Mouse (Mus musculus) natural killer cell, adult 2 months (primary cell): ENCODE results near the gene Gm20388.

ENCODE experiments used
- DNase-seq, 2 experiments: peaks; one replicate each; pipeline ENCODE4 v3.0.0; 2022; ENCODE audit warnings: low spot score in 2 of 2

The Gm20388 gene

DNA sequence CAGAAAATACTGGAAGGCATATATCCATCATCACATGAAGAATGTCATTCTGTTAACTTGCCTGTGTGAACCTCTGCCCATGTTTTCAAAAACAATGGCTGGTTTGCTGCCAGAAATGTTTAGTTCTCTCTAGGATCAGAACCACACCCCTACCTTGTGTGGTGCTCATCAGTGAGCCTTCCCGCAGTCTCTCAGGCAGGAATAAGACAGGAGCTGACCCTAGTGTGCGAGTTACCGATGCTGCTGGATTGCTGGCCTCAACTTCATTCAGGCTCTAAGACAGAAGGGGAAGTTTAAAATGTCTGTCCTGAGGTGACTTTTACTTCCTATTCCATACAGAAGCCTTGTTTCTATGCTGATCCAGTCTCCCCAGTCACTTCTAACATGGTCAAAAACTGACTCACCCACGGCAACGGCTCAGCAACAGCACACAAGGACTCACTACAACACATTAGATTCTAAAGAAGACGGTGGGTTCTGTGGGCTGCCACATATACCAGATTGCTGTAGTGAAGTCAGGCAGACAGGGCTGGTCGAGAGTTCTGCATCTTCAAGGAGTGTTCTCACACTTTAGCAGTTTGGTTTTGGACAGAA, 3018.1 kb downstream of the Gm20388 start:
- peak; percentile 68 to 74 for DNase-seq

- DNase-seq: no peak
Observed at GRCm38 (mm10) chr8:122931834-122932560, 3021.4 kb downstream of the Gm20388 start.

DNA sequence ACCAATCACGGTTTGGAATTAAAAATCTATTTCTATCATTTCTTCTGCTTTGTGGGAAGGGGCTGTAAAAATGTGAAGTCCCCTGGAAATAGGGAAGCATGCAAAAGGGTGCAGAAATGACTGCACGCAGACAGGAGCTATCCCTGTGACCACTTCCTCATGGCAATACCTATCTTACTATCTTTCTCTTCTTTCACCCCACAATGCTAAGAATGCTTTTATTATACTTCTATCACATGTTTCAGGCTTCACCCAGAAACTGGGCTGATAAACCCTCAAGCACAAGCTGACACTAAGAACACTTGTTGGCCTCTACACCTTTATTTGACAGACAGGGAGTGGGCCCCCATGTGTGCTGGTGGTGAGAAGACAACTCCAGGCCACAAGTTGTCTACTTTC, 3021.9 kb downstream of the Gm20388 start:
- DNase-seq: peak; percentile 44 to 64

- DNase-seq: no peak
Observed at GRCm38 (mm10) chr8:122933973-122934372, 3023.3 kb downstream of the Gm20388 start.

DNA sequence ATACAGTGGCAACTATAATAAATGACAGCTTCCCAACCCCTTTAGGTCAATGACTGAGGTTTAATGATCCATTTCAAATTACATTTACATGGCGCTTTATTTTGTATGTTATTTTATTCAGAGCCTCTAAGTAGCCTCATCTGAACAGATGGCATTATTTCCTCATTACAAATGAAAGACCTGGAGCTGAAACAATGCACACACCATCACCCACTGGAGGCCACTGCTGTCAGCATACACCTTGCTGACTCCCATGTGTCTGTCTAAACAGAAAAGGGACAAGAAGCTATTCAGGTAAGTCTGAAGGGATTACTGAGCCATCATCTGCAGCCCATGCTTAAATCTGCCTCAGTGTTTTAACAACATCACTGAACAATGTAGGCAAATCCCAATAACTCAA, 3024.5 kb downstream of the Gm20388 start:
- no peak for DNase-seq

- no peak for DNase-seq
Observed at GRCm38 (mm10) chr8:122935912-122936311, 3025.3 kb downstream of the Gm20388 start.

DNA sequence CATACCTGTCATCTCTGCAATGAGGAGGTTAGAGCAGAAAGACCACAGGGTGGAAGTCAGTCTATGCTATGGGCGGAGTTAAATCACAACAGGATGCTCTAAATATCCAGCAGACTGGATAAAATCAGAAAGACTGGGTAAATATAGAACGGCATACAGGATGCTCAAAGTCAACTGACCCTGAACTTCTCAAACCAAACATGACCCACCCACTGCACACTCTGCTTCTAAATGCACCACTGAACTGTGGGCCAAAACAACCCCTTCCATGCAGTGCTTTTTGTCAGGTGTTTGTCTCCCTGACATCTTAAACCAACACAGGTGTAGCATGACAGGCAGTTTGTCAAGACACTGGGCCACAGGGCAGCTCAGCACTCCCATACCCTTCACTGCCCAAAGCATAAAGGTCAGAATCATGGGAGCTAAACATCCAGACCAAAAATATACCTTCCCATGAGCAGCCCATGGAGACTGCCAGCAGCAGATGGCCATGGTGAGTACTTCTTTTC, 3027.0 kb downstream of the Gm20388 start:
- peak in 1 of 2 experiments; percentile 79 for DNase-seq

- DNase-seq: peak in 1 of 2 experiments; percentile 30
Observed at GRCm38 (mm10) chr8:122938170-122938569, 3027.5 kb downstream of the Gm20388 start.

GRCm38 (mm10) chr8:122938591-122938990, 3027.9 kb downstream of the Gm20388 start:
- DNase-seq: peak; percentile 54 to 85

- DNase-seq: peak in 1 of 2 experiments; percentile 42
Observed at GRCm38 (mm10) chr8:122942803-122943713, 3032.4 kb downstream of the Gm20388 start.

DNA sequence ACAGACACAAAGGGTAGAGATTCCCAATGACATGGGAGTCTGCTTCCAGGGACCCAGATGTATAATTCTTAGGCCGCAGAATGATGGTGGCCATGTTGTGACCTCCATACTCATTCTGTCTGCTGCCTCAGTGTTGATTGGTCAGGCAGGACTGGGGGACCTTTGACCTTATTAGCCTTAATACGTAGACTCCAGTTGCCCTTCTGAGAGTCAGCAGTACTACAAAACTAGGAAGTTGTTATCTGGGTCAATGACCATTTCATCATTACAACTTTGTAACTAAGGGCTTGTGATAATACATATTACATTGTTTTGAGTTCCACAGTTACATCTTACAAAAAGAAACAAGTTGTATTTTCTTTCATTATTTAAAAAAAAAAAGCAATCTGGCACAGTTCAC, 3035.1 kb downstream of the Gm20388 start:
- DNase-seq: no peak

GRCm38 (mm10) chr8:122949701-122950100, 3039.1 kb downstream of the Gm20388 start:
- no peak for DNase-seq

GRCm38 (mm10) chr8:122951456-122951855, 3040.8 kb downstream of the Gm20388 start:
- DNase-seq: no peak

DNA sequence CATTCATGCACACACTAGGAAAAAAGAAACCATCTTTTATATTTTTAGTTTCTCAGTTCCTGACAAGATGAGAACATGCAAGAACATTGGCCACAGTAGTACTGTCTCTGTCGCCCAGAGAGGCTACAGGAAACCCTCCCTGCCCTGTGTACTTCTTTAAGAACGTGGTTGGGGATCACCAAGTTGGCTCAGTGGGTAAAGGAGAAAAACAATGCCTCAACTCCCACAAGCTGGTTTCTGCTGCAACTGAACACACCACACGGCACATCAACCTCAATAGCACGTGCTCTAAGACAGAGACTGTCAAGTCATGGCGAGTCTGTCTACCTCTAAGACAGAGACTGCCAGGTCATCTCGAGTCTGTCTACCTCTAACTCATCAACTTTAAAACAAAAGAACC, 3042.4 kb downstream of the Gm20388 start:
- DNase-seq: peak; percentile 27 to 31

DNA sequence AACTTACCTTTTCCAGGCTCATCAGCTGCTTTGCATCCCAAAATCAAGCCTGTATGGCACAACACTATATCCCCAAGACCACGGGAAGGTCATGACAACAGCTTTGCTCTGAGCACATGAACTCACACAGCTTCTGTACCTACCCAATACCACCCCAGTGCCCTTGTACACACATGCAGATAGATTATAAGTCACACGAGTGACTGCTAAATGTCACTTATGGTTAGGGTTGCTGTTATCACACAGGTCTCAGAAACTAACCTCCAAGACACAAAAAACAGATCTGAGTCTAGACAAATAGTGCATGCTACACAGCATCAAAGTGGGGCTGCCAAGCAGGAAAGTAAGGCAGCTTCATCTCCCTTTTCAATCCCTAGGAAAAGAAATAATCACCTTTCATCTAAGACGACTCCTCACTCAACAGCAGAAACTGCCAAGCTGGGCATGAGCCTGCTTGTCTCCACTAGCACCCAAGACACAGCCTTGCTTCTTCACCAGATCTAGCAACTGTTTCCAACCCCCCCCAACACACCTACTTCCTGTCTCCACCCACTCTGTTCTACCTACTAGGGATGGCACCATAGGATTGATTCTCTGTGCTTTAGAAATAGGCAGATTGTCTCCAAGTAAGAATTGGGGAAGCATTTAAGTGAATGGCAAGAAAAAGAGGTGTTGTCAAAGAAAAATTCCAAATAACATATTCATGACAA, 3043.6 kb downstream of the Gm20388 start:
- DNase-seq: peak; percentile 20 to 25

DNA sequence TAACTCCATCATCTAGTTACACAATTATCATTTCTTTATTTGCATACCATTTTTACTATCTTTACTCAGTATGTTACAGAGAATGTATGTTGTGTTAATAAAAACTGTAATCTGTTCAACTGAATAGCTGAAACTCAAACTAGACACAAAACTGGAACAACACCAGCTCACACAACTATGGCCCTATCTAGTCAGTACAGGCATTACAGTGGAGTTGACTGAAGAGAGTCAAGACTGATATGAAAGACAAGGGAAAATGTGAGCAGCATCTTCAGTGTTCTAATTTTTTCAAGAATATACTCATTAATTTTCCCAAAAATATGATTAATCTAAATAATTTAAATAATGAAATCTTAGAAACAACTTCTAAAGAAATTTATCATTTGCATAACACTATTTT, 3044.6 kb downstream of the Gm20388 start:
- DNase-seq: no peak

GRCm38 (mm10) chr8:122955997-122956396, 3045.4 kb downstream of the Gm20388 start:
- DNase-seq: no peak

- DNase-seq: no peak
Observed at GRCm38 (mm10) chr8:122960323-122960722, 3049.7 kb downstream of the Gm20388 start.

DNA sequence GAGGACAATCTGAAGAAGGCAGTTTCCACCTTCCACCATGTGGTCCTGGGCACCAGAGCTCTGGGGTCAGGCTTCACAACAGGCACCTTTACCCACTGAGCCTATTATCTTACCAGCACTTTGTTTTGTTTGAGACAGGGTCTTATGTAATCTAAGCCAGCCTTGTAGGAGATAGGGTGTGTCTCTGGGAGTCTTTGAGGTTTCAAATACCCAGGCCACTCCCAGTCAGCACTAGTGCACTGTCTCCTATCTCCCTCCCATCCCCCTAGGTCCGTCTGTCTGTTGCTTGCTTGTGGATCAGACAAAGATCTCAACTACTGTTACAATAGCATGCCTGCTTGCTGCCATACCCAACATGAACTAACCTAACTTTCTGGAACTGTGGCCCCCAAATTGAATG, 3050.3 kb downstream of the Gm20388 start:
- no peak for DNase-seq

- no peak for DNase-seq
Observed at GRCm38 (mm10) chr8:122961458-122961857, 3050.8 kb downstream of the Gm20388 start.

GRCm38 (mm10) chr8:122962046-122962445, 3051.4 kb downstream of the Gm20388 start:
- DNase-seq: no peak
